Comparison of ENCODE assay signal across 8 mouse cellular contexts in genomic region chr6:128334397-128335124, GRCm38 (mm10). TPM values are rescaled to one million over a fixed set of nuclear protein-coding genes. Genes with fewer than 3 reads are reported as not detected.
DNase-seq lines count a peak whose midpoint lies in the region; ATAC-seq and TF ChIP-seq lines count a peak whose summit lies in the region.

No protein-coding gene starts in this region.

- DNase-seq in CD4-positive helper T cell, adult 2 months (ENCODE audit: low read depth, low spot score) = peak; percentile 75
- DNase-seq in adrenal gland, postnatal 36 days = peak; percentile 70 to 77
- peak; percentile 83 for DNase-seq in limb, embryonic 14.5 days (ENCODE audit: low spot score)
- DNase-seq in midbrain, postnatal 0 days (ENCODE audit: low spot score) = peak; percentile 88
- peak; percentile 77 for DNase-seq in stomach, postnatal 0 days (ENCODE audit: low spot score)

- H3K4me2 ChIP-seq in embryonic facial prominence, embryonic 13.5 days = no peak overlapping the region
- H3K4me2 ChIP-seq in heart, embryonic 11.5 days = peak overlapping the region; percentile 9; the same call in 1 of the 2 replicates
- no peak overlapping the region for H3K4me2 ChIP-seq in kidney, embryonic 14.5 days (replicated peaks; ENCODE audit: low read depth, low read length)
- H3K4me2 ChIP-seq in limb, embryonic 14.5 days (replicated peaks; ENCODE audit: low read depth, low read length, severe bottlenecking) = no peak overlapping the region
- no peak overlapping the region for H3K4me2 ChIP-seq in midbrain, postnatal 0 days (ENCODE audit: low read depth, low read length, poor library complexity, severe bottlenecking)
- H3K4me2 ChIP-seq in stomach, postnatal 0 days (replicated peaks; ENCODE audit: low read depth) = no peak overlapping the region

- H3K9ac ChIP-seq in embryonic facial prominence, embryonic 13.5 days = no peak overlapping the region
- H3K9ac ChIP-seq in heart, embryonic 11.5 days (ENCODE audit: low read depth, low read length) = no peak overlapping the region
- no peak overlapping the region for H3K9ac ChIP-seq in kidney, embryonic 14.5 days (ENCODE audit: low read depth, low read length)
- H3K9ac ChIP-seq in limb, embryonic 14.5 days (ENCODE audit: low read depth, low read length, severe bottlenecking) = no peak overlapping the region
- no peak overlapping the region for H3K9ac ChIP-seq in midbrain, postnatal 0 days (replicated peaks; ENCODE audit: low read length, poor library complexity, severe bottlenecking)
- no peak overlapping the region for H3K9ac ChIP-seq in stomach, postnatal 0 days (ENCODE audit: low read length)

- peaks cover 16% of the 10 kb centered on the region for H3K4me1 ChIP-seq in embryonic facial prominence, embryonic 13.5 days
- H3K4me1 ChIP-seq in heart, embryonic 11.5 days (ENCODE audit: control insufficient read depth, insufficient read depth, low read length) = peaks cover 10% of the 10 kb centered on the region; the same call in 1 of the 2 replicates
- no peaks in the 10 kb centered on the region for H3K4me1 ChIP-seq in kidney, embryonic 14.5 days (ENCODE audit: control insufficient read depth, insufficient read depth, low read length)
- peaks cover 5% of the 10 kb centered on the region; the same call in 1 of the 2 replicates for H3K4me1 ChIP-seq in limb, embryonic 14.5 days (ENCODE audit: control insufficient read depth, insufficient read depth, low read length)
- no peaks in the 10 kb centered on the region for H3K4me1 ChIP-seq in midbrain, postnatal 0 days (ENCODE audit: insufficient read depth, low read length)
- peaks cover 1% of the 10 kb centered on the region; the same call in 1 of the 2 replicates for H3K4me1 ChIP-seq in stomach, postnatal 0 days (replicated peaks; ENCODE audit: control insufficient read depth, insufficient read depth)

- ATAC-seq in embryonic facial prominence, embryonic 13.5 days (ENCODE audit: insufficient number of reproducible peaks, insufficient read depth, low FRiP score, low TSS enrichment, low read depth) = no peak
- ATAC-seq in heart, embryonic 11.5 days (replicated peaks; ENCODE audit: insufficient number of reproducible peaks, low FRiP score, low TSS enrichment) = no peak; the same call in 1 of the 2 replicates
- peak; percentile 58 for ATAC-seq in kidney, embryonic 14.5 days (ENCODE audit: low FRiP score, low TSS enrichment)
- ATAC-seq in limb, embryonic 14.5 days (ENCODE audit: low FRiP score, low read depth) = peak; percentile 60; the same call in 1 of the 2 replicates
- peak; percentile 89 for ATAC-seq in midbrain, postnatal 0 days (ENCODE audit: low FRiP score)
- ATAC-seq in stomach, postnatal 0 days (ENCODE audit: low FRiP score, low TSS enrichment) = peak; percentile 59; the same call in 1 of the 2 replicates

- H3K4me3 ChIP-seq in embryonic facial prominence, embryonic 13.5 days = no peak overlapping the region
- no peak overlapping the region for H3K4me3 ChIP-seq in heart, embryonic 11.5 days (ENCODE audit: low read depth, low read length)
- H3K4me3 ChIP-seq in kidney, embryonic 14.5 days (ENCODE audit: low read length) = no peak overlapping the region
- no peak overlapping the region for H3K4me3 ChIP-seq in limb, embryonic 14.5 days (replicated peaks; ENCODE audit: low read length)
- H3K4me3 ChIP-seq in midbrain, postnatal 0 days (ENCODE audit: low read depth, low read length) = no peak overlapping the region
- H3K4me3 ChIP-seq in stomach, postnatal 0 days (ENCODE audit: low read depth, low read length) = no peak overlapping the region

- no peak for TF ChIP-seq POLR2A in limb, embryonic 14.5 days (IDR thresholded peaks at IDR 0.05; ENCODE audit: borderline replicate concordance, extremely low read depth, insufficient read depth, insufficient read length)

- no peaks in the 10 kb centered on the region for H3K27me3 ChIP-seq in embryonic facial prominence, embryonic 13.5 days
- H3K27me3 ChIP-seq in heart, embryonic 11.5 days (ENCODE audit: control insufficient read depth, insufficient read depth, low read length) = no peaks in the 10 kb centered on the region
- H3K27me3 ChIP-seq in kidney, embryonic 14.5 days (ENCODE audit: control insufficient read depth, insufficient read depth, low read length) = no peaks in the 10 kb centered on the region
- H3K27me3 ChIP-seq in limb, embryonic 14.5 days (ENCODE audit: control insufficient read depth, insufficient read depth, low read length) = no peaks in the 10 kb centered on the region
- H3K27me3 ChIP-seq in midbrain, postnatal 0 days (ENCODE audit: insufficient read depth, low read length) = no peaks in the 10 kb centered on the region
- no peaks in the 10 kb centered on the region for H3K27me3 ChIP-seq in stomach, postnatal 0 days (ENCODE audit: control insufficient read depth, insufficient read depth, low read length)

- 17% methylated on average over 12 of the region's 12 CpGs for WGBS in embryonic facial prominence, embryonic 13.5 days
- WGBS in heart, embryonic 11.5 days (ENCODE audit: insufficient replicate concordance) = 17% methylated on average over 12 of the region's 12 CpGs
- WGBS in kidney, embryonic 14.5 days = 38% methylated on average over 12 of the region's 12 CpGs
- WGBS in limb, embryonic 14.5 days = 24% methylated on average over 12 of the region's 12 CpGs
- 21% methylated on average over 12 of the region's 12 CpGs for WGBS in midbrain, postnatal 0 days
- WGBS in stomach, postnatal 0 days = 16% methylated on average over 12 of the region's 12 CpGs

- peaks cover 67% of the 10 kb centered on the region for H3K36me3 ChIP-seq in embryonic facial prominence, embryonic 13.5 days
- peaks cover 18% of the 10 kb centered on the region for H3K36me3 ChIP-seq in heart, embryonic 11.5 days (ENCODE audit: control insufficient read depth, insufficient read depth, low read length)
- peaks cover 31% of the 10 kb centered on the region for H3K36me3 ChIP-seq in kidney, embryonic 14.5 days (ENCODE audit: control insufficient read depth, insufficient read depth, low read length)
- H3K36me3 ChIP-seq in limb, embryonic 14.5 days (ENCODE audit: control insufficient read depth, insufficient read depth, low read length) = peaks cover 56% of the 10 kb centered on the region
- H3K36me3 ChIP-seq in midbrain, postnatal 0 days (ENCODE audit: insufficient read depth, low read length) = peaks cover 25% of the 10 kb centered on the region
- H3K36me3 ChIP-seq in stomach, postnatal 0 days (ENCODE audit: control insufficient read depth, insufficient read depth, low read length) = no peaks in the 10 kb centered on the region

- peaks cover 12% of the 10 kb centered on the region; the same call in 1 of the 2 replicates for H3K9me3 ChIP-seq in embryonic facial prominence, embryonic 13.5 days
- no peaks in the 10 kb centered on the region for H3K9me3 ChIP-seq in heart, embryonic 11.5 days (replicated peaks; ENCODE audit: control insufficient read depth, low read length)
- 0 out of 2 replicates have a peak, but pooled peaks cover 5% of the 10 kb centered on the region for H3K9me3 ChIP-seq in kidney, embryonic 14.5 days (ENCODE audit: control insufficient read depth, low read length)
- H3K9me3 ChIP-seq in limb, embryonic 14.5 days (ENCODE audit: control insufficient read depth, low read length) = peaks cover 9% of the 10 kb centered on the region; the same call in 1 of the 2 replicates
- H3K9me3 ChIP-seq in midbrain, postnatal 0 days (ENCODE audit: low read length) = no peaks in the 10 kb centered on the region
- H3K9me3 ChIP-seq in stomach, postnatal 0 days (ENCODE audit: control insufficient read depth, low read length) = no peaks in the 10 kb centered on the region

- TF ChIP-seq CTCF in midbrain, postnatal 0 days (IDR thresholded peaks at IDR 0.05) = peak; percentile 75
- peak; percentile 79 for TF ChIP-seq CTCF in stomach, postnatal 0 days (IDR thresholded peaks at IDR 0.05; ENCODE audit: low read depth)

- TF ChIP-seq EP300 in stomach, postnatal 0 days (optimal IDR thresholded peaks at IDR 0.05) = no peak

- H3K27ac ChIP-seq in embryonic facial prominence, embryonic 13.5 days = 0 out of 2 replicates have a peak overlapping the region, but pooled peaks have one; percentile 22
- no peak overlapping the region for H3K27ac ChIP-seq in heart, embryonic 11.5 days (ENCODE audit: low read depth, low read length)
- no peak overlapping the region for H3K27ac ChIP-seq in kidney, embryonic 14.5 days (ENCODE audit: low read depth, low read length)
- 0 out of 2 replicates have a peak overlapping the region, but pooled peaks have one; percentile 26 for H3K27ac ChIP-seq in limb, embryonic 14.5 days (replicated peaks; ENCODE audit: low read depth, low read length)
- H3K27ac ChIP-seq in midbrain, postnatal 0 days (ENCODE audit: low read depth, low read length) = peak overlapping the region; percentile 34; the same call in 1 of the 2 replicates
- no peak overlapping the region for H3K27ac ChIP-seq in stomach, postnatal 0 days (replicated peaks)

RNA-seq across cellular contexts. Expression of gene Tulp3, which starts 21.1 kb away (rescaled TPM):
- total RNA-seq in adrenal gland, postnatal 36 days (2021) = 10 to 100 TPM; 35.0 to 44.2 TPM
- 33.7 and 36.7 TPM in 2 replicates for polyA plus RNA-seq in embryonic facial prominence, embryonic 13.5 days (2015; fragmentation: Nextera tagmentation; extraction: Ambion mirVana)
- 10.5 and 14.9 TPM in 2 replicates for polyA plus RNA-seq in heart, embryonic 11.5 days (2014; fragmentation: Nextera tagmentation; extraction: Ambion mirVana)
- polyA plus RNA-seq in kidney, embryonic 14.5 days (2014; fragmentation: Nextera tagmentation; extraction: Ambion mirVana) = 22.3 and 28.1 TPM in 2 replicates
- polyA plus RNA-seq in limb, embryonic 14.5 days (2012; rRNA removed) = 49.0 and 56.1 TPM in 2 replicates
- polyA plus RNA-seq in limb, embryonic 14.5 days (2014; fragmentation: Nextera tagmentation; extraction: Ambion mirVana) = 20.3 and 24.8 TPM in 2 replicates
- total RNA-seq in midbrain, postnatal 0 days (2014; rRNA removed) = 14.1 and 14.3 TPM in 2 replicates
- polyA plus RNA-seq in midbrain, postnatal 0 days (2015; fragmentation: Nextera tagmentation; extraction: Ambion mirVana) = 11.7 and 14.7 TPM in 2 replicates
- polyA plus RNA-seq in stomach, postnatal 0 days (2015; fragmentation: Nextera tagmentation; extraction: Ambion mirVana) = 5.0 and 5.3 TPM in 2 replicates

RNA-seq across cellular contexts. Expression of gene Rhno1, which starts 28.1 kb away (rescaled TPM):
- 10 to 100 TPM; 16.4 to 19.7 TPM for total RNA-seq in adrenal gland, postnatal 36 days (2021)
- polyA plus RNA-seq in embryonic facial prominence, embryonic 13.5 days (2015; fragmentation: Nextera tagmentation; extraction: Ambion mirVana) = 154 and 157 TPM in 2 replicates
- polyA plus RNA-seq in heart, embryonic 11.5 days (2014; fragmentation: Nextera tagmentation; extraction: Ambion mirVana) = 101 and 105 TPM in 2 replicates
- polyA plus RNA-seq in kidney, embryonic 14.5 days (2014; fragmentation: Nextera tagmentation; extraction: Ambion mirVana) = 132 and 137 TPM in 2 replicates
- polyA plus RNA-seq in limb, embryonic 14.5 days (2012; rRNA removed) = 58.8 and 61.3 TPM in 2 replicates
- 127 and 138 TPM in 2 replicates for polyA plus RNA-seq in limb, embryonic 14.5 days (2014; fragmentation: Nextera tagmentation; extraction: Ambion mirVana)
- total RNA-seq in midbrain, postnatal 0 days (2014; rRNA removed) = 20.7 and 21.8 TPM in 2 replicates
- 50.8 and 51.2 TPM in 2 replicates for polyA plus RNA-seq in midbrain, postnatal 0 days (2015; fragmentation: Nextera tagmentation; extraction: Ambion mirVana)
- 39.1 and 41.0 TPM in 2 replicates for polyA plus RNA-seq in stomach, postnatal 0 days (2015; fragmentation: Nextera tagmentation; extraction: Ambion mirVana)

RNA-seq across cellular contexts. Expression of gene Foxm1, which starts 28.2 kb away (rescaled TPM):
- 1 to 10 TPM; 4.8 to 5.3 TPM for total RNA-seq in adrenal gland, postnatal 36 days (2021)
- 31.5 and 38.6 TPM in 2 replicates for polyA plus RNA-seq in embryonic facial prominence, embryonic 13.5 days (2015; fragmentation: Nextera tagmentation; extraction: Ambion mirVana)
- 23.1 and 26.1 TPM in 2 replicates for polyA plus RNA-seq in heart, embryonic 11.5 days (2014; fragmentation: Nextera tagmentation; extraction: Ambion mirVana)
- 26.7 and 48.2 TPM in 2 replicates for polyA plus RNA-seq in kidney, embryonic 14.5 days (2014; fragmentation: Nextera tagmentation; extraction: Ambion mirVana)
- 81.2 and 93.9 TPM in 2 replicates for polyA plus RNA-seq in limb, embryonic 14.5 days (2012; rRNA removed)
- polyA plus RNA-seq in limb, embryonic 14.5 days (2014; fragmentation: Nextera tagmentation; extraction: Ambion mirVana) = 30.9 and 33.1 TPM in 2 replicates
- 4.8 and 8.5 TPM in 2 replicates for total RNA-seq in midbrain, postnatal 0 days (2014; rRNA removed)
- polyA plus RNA-seq in midbrain, postnatal 0 days (2015; fragmentation: Nextera tagmentation; extraction: Ambion mirVana) = 2.5 and 2.9 TPM in 2 replicates
- 5.4 and 5.7 TPM in 2 replicates for polyA plus RNA-seq in stomach, postnatal 0 days (2015; fragmentation: Nextera tagmentation; extraction: Ambion mirVana)

RNA-seq across cellular contexts. Expression of gene Tead4, which starts 33.9 kb away (rescaled TPM):
- 1 to 10 TPM; 1.7 to 3.2 TPM for total RNA-seq in adrenal gland, postnatal 36 days (2021)
- polyA plus RNA-seq in embryonic facial prominence, embryonic 13.5 days (2015; fragmentation: Nextera tagmentation; extraction: Ambion mirVana) = 2.4 and 3.3 TPM in 2 replicates
- 2.3 and 4.1 TPM in 2 replicates for polyA plus RNA-seq in heart, embryonic 11.5 days (2014; fragmentation: Nextera tagmentation; extraction: Ambion mirVana)
- polyA plus RNA-seq in kidney, embryonic 14.5 days (2014; fragmentation: Nextera tagmentation; extraction: Ambion mirVana) = 1.5 and 2.2 TPM in 2 replicates
- 4.6 and 5.3 TPM in 2 replicates for polyA plus RNA-seq in limb, embryonic 14.5 days (2012; rRNA removed)
- 3.7 and 5.8 TPM in 2 replicates for polyA plus RNA-seq in limb, embryonic 14.5 days (2014; fragmentation: Nextera tagmentation; extraction: Ambion mirVana)
- total RNA-seq in midbrain, postnatal 0 days (2014; rRNA removed) = 0.42 and 0.82 TPM in 2 replicates
- polyA plus RNA-seq in midbrain, postnatal 0 days (2015; fragmentation: Nextera tagmentation; extraction: Ambion mirVana) = 0.17 and 0.27 TPM in 2 replicates
- 1.5 and 2.2 TPM in 2 replicates for polyA plus RNA-seq in stomach, postnatal 0 days (2015; fragmentation: Nextera tagmentation; extraction: Ambion mirVana)

RNA-seq across cellular contexts. Expression of gene Tex52, which starts 40.7 kb away (rescaled TPM):
- not detected for total RNA-seq in adrenal gland, postnatal 36 days (2021)
- 0.39 and 1.5 TPM in 2 replicates for polyA plus RNA-seq in embryonic facial prominence, embryonic 13.5 days (2015; fragmentation: Nextera tagmentation; extraction: Ambion mirVana)
- polyA plus RNA-seq in heart, embryonic 11.5 days (2014; fragmentation: Nextera tagmentation; extraction: Ambion mirVana) = 0.21 and 0.42 TPM in 2 replicates
- 0.26 and 0.60 TPM in 2 replicates for polyA plus RNA-seq in kidney, embryonic 14.5 days (2014; fragmentation: Nextera tagmentation; extraction: Ambion mirVana)
- 0.77 and 1.1 TPM in 2 replicates for polyA plus RNA-seq in limb, embryonic 14.5 days (2012; rRNA removed)
- polyA plus RNA-seq in limb, embryonic 14.5 days (2014; fragmentation: Nextera tagmentation; extraction: Ambion mirVana) = 0.26 and 0.37 TPM in 2 replicates
- total RNA-seq in midbrain, postnatal 0 days (2014; rRNA removed) = 1.0 and 2.0 TPM in 2 replicates
- 0.29 and 0.39 TPM in 2 replicates for polyA plus RNA-seq in midbrain, postnatal 0 days (2015; fragmentation: Nextera tagmentation; extraction: Ambion mirVana)
- polyA plus RNA-seq in stomach, postnatal 0 days (2015; fragmentation: Nextera tagmentation; extraction: Ambion mirVana) = 0.10 and 0.18 TPM in 2 replicates

Comparison
In these comparisons a context has a peak if more than half of its experiments do, and no peak if none do; other contexts are left out.
1. ATAC-seq: peak in kidney, embryonic 14.5 days (single experiment), limb, embryonic 14.5 days (single experiment), midbrain, postnatal 0 days (single experiment) and stomach, postnatal 0 days (single experiment); none in embryonic facial prominence, embryonic 13.5 days (single experiment) and heart, embryonic 11.5 days (single experiment).
2. H3K27ac ChIP-seq: peak in embryonic facial prominence, embryonic 13.5 days (single experiment), limb, embryonic 14.5 days (single experiment) and midbrain, postnatal 0 days (single experiment); none in heart, embryonic 11.5 days (single experiment), kidney, embryonic 14.5 days (single experiment) and stomach, postnatal 0 days (single experiment).
3. Peak in every context shown above with its lines, with median percentiles within 50 percentile points of each other: DNase-seq.